Mouse (Mus musculus) E14TG2a.4 (cell line): ENCODE measurements around the gene Gpr107.

Experiments used
- CTCF ChIP-seq: conservative IDR thresholded peaks from 2 replicates; pipeline ENCODE4 v1.5.1; 2014; ENCODE audit warnings: low read length
- NANOG ChIP-seq: IDR thresholded peaks from 2 replicates; pipeline ENCODE4 v1.6.1; 2014; ENCODE audit warnings: borderline replicate concordance, low read length, mixed read lengths
- POU5F1 ChIP-seq: IDR thresholded peaks from 2 replicates; pipeline ENCODE4 v1.6.1; 2014; ENCODE audit warnings: low read length, borderline replicate concordance

DNA sequence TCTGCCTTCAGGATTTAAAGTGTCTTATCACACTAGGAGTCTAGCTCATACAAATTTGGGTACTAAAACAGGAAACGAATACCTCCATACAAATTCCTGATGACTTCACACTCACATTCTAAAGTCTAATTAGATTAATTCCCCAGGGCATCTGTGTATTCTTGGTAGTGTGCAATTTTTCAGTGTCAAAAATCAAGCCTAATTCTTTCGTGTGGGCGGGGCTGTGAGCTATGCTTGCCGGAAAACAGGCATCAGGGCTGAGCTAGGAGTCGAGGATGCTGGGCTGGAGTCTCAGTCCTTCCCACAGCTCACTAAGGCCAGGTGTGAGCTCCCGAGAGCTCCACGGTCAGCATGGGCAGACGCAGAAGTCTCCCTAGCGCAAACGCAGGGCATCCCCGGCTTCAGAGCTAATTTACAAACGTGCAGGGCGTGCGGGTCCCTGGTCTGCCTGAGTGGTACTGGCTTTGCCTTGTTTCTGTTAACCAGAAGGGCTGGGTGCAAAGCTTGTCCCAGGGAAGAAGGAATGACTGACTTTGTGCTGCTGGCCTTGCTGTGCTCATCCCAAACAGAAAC is 15.0 kb upstream of the Gpr107 start:
- TF ChIP-seq CTCF (no peak), POU5F1 (no peak), NANOG (no peak)
